Mouse (Mus musculus): ENCODE measurements at regions not wholly inside any gene's neighbourhood (a gene's known extent, or its start where the extent isn't known, plus 50 kb on each side); places are given as distances from the start of the nearest gene placed in this dataset.

- TF ChIP-seq CTCF (IDR thresholded peaks at IDR 0.05; ENCODE audit: borderline replicate concordance, control insufficient read depth, extremely low read depth, insufficient read depth, low read length, poor library complexity) (no peak), POLR2A (IDR thresholded peaks at IDR 0.05; ENCODE audit: control insufficient read depth, extremely low read depth, insufficient read depth, low read length, poor library complexity) (no peak)
- Histone ChIP-seq H3K4me3 (ENCODE audit: control insufficient read depth, insufficient read depth, low read length) (no peak overlapping the region), H3K27me3 (ENCODE audit: control insufficient read depth, insufficient read depth, low read length) (no peaks in the 10 kb centered on the region), H3K4me1 (replicated peaks; ENCODE audit: control insufficient read depth, insufficient read depth, low read length) (peaks cover 13% of the 10 kb centered on the region), H3K27ac (ENCODE audit: control insufficient read depth, insufficient read depth, low read length) (no peak overlapping the region), H3K36me3 (ENCODE audit: control insufficient read depth, insufficient read depth, low read length) (no peaks in the 10 kb centered on the region)
- no peak for DNase-seq
- 91% methylated on average over 14 of the region's 14 CpGs for WGBS
Observed at GRCm38 (mm10) chr17:47194463-47195012, 174.1 kb upstream of the Mrps10 start.

GRCm38 (mm10) chr17:47191416-47191815, 177.3 kb upstream of the Mrps10 start:
- no peak for DNase-seq
- WGBS, result 29% methylated on average over 3 of the region's 3 CpGs
- no peak for TF ChIP-seq CTCF (IDR thresholded peaks at IDR 0.05; ENCODE audit: borderline replicate concordance, control insufficient read depth, extremely low read depth, insufficient read depth, low read length, poor library complexity)
- TF ChIP-seq POLR2A (IDR thresholded peaks at IDR 0.05; ENCODE audit: control insufficient read depth, extremely low read depth, insufficient read depth, low read length, poor library complexity), result no peak

GRCm38 (mm10) chr17:47189770-47190169, 178.9 kb upstream of the Mrps10 start:
- Histone ChIP-seq H3K27ac (ENCODE audit: control insufficient read depth, insufficient read depth, low read length) (no peak overlapping the region), H3K36me3 (ENCODE audit: control insufficient read depth, insufficient read depth, low read length) (no peaks in the 10 kb centered on the region), H3K4me1 (replicated peaks; ENCODE audit: control insufficient read depth, insufficient read depth, low read length) (0 out of 2 replicates have a peak, but pooled peaks cover 3% of the 10 kb centered on the region), H3K4me3 (ENCODE audit: control insufficient read depth, insufficient read depth, low read length) (no peak overlapping the region), H3K27me3 (ENCODE audit: control insufficient read depth, insufficient read depth, low read length) (no peaks in the 10 kb centered on the region)
- TF ChIP-seq POLR2A (IDR thresholded peaks at IDR 0.05; ENCODE audit: control insufficient read depth, extremely low read depth, insufficient read depth, low read length, poor library complexity), result no peak
- no peak for TF ChIP-seq CTCF (IDR thresholded peaks at IDR 0.05; ENCODE audit: borderline replicate concordance, control insufficient read depth, extremely low read depth, insufficient read depth, low read length, poor library complexity)
- DNase-seq, result no peak
- 92% methylated on average over 7 of the region's 7 CpGs for WGBS

More at GRCm38 (mm10) chr17:47191416-47191815, 177.3 kb upstream of the Mrps10 start:
- no peak overlapping the region for H3K4me3 ChIP-seq (ENCODE audit: control insufficient read depth, insufficient read depth, low read length)
- H3K36me3 ChIP-seq (ENCODE audit: control insufficient read depth, insufficient read depth, low read length), result no peaks in the 10 kb centered on the region
- no peak overlapping the region for H3K27ac ChIP-seq (ENCODE audit: control insufficient read depth, insufficient read depth, low read length)
- H3K27me3 ChIP-seq (ENCODE audit: control insufficient read depth, insufficient read depth, low read length), result no peaks in the 10 kb centered on the region
- H3K4me1 ChIP-seq (replicated peaks; ENCODE audit: control insufficient read depth, insufficient read depth, low read length), result 0 out of 2 replicates have a peak, but pooled peaks cover 3% of the 10 kb centered on the region

GRCm38 (mm10) chr17:47184148-47184547, 173.8 kb upstream of the Ubr2 start:
- no peak overlapping the region for H3K4me3 ChIP-seq (ENCODE audit: control insufficient read depth, insufficient read depth, low read length)
- 56% methylated on average over 6 of the region's 6 CpGs for WGBS

GRCm38 (mm10) chr17:47182118-47182517, 171.8 kb upstream of the Ubr2 start:
- Histone ChIP-seq H3K4me1 (replicated peaks; ENCODE audit: control insufficient read depth, insufficient read depth, low read length) (peaks cover 10% of the 10 kb centered on the region), H3K27me3 (ENCODE audit: control insufficient read depth, insufficient read depth, low read length) (no peaks in the 10 kb centered on the region), H3K27ac (ENCODE audit: control insufficient read depth, insufficient read depth, low read length) (no peak overlapping the region), H3K4me3 (ENCODE audit: control insufficient read depth, insufficient read depth, low read length) (no peak overlapping the region), H3K36me3 (ENCODE audit: control insufficient read depth, insufficient read depth, low read length) (no peaks in the 10 kb centered on the region)
- DNase-seq, result no peak
- TF ChIP-seq POLR2A (IDR thresholded peaks at IDR 0.05; ENCODE audit: control insufficient read depth, extremely low read depth, insufficient read depth, low read length, poor library complexity) (no peak), CTCF (IDR thresholded peaks at IDR 0.05; ENCODE audit: borderline replicate concordance, control insufficient read depth, extremely low read depth, insufficient read depth, low read length, poor library complexity) (no peak)
- 86% methylated on average over 6 of the region's 6 CpGs for WGBS

More at GRCm38 (mm10) chr17:47184148-47184547, 173.8 kb upstream of the Ubr2 start:
- no peaks in the 10 kb centered on the region for H3K27me3 ChIP-seq (ENCODE audit: control insufficient read depth, insufficient read depth, low read length)
- H3K27ac ChIP-seq (ENCODE audit: control insufficient read depth, insufficient read depth, low read length), result no peak overlapping the region
- no peaks in the 10 kb centered on the region for H3K36me3 ChIP-seq (ENCODE audit: control insufficient read depth, insufficient read depth, low read length)
- no peaks in the 10 kb centered on the region for H3K4me1 ChIP-seq (replicated peaks; ENCODE audit: control insufficient read depth, insufficient read depth, low read length)
- TF ChIP-seq CTCF (IDR thresholded peaks at IDR 0.05; ENCODE audit: borderline replicate concordance, control insufficient read depth, extremely low read depth, insufficient read depth, low read length, poor library complexity) (no peak), POLR2A (IDR thresholded peaks at IDR 0.05; ENCODE audit: control insufficient read depth, extremely low read depth, insufficient read depth, low read length, poor library complexity) (no peak)
- DNase-seq, result no peak

GRCm38 (mm10) chr17:47179410-47179809, 169.1 kb upstream of the Ubr2 start:
- no peak for DNase-seq
- peaks cover 13% of the 10 kb centered on the region for H3K4me1 ChIP-seq (replicated peaks; ENCODE audit: control insufficient read depth, insufficient read depth, low read length)
- no peaks in the 10 kb centered on the region for H3K36me3 ChIP-seq (ENCODE audit: control insufficient read depth, insufficient read depth, low read length)
- no peak overlapping the region for H3K4me3 ChIP-seq (ENCODE audit: control insufficient read depth, insufficient read depth, low read length)
- no peaks in the 10 kb centered on the region for H3K27me3 ChIP-seq (ENCODE audit: control insufficient read depth, insufficient read depth, low read length)
- no peak overlapping the region for H3K27ac ChIP-seq (ENCODE audit: control insufficient read depth, insufficient read depth, low read length)
- WGBS, result 94% methylated on average over 5 of the region's 5 CpGs
- TF ChIP-seq CTCF (IDR thresholded peaks at IDR 0.05; ENCODE audit: borderline replicate concordance, control insufficient read depth, extremely low read depth, insufficient read depth, low read length, poor library complexity) (no peak), POLR2A (IDR thresholded peaks at IDR 0.05; ENCODE audit: control insufficient read depth, extremely low read depth, insufficient read depth, low read length, poor library complexity) (no peak)

- H3K36me3 ChIP-seq (ENCODE audit: control insufficient read depth, insufficient read depth, low read length), result no peaks in the 10 kb centered on the region
- H3K4me1 ChIP-seq (replicated peaks; ENCODE audit: control insufficient read depth, insufficient read depth, low read length), result peaks cover 13% of the 10 kb centered on the region
- H3K27me3 ChIP-seq (ENCODE audit: control insufficient read depth, insufficient read depth, low read length), result no peaks in the 10 kb centered on the region
- H3K4me3 ChIP-seq (ENCODE audit: control insufficient read depth, insufficient read depth, low read length), result no peak overlapping the region
- 89% methylated on average over 5 of the region's 5 CpGs for WGBS
- DNase-seq, result no peak
- TF ChIP-seq CTCF (IDR thresholded peaks at IDR 0.05; ENCODE audit: borderline replicate concordance, control insufficient read depth, extremely low read depth, insufficient read depth, low read length, poor library complexity), result no peak
- no peak overlapping the region for H3K27ac ChIP-seq (ENCODE audit: control insufficient read depth, insufficient read depth, low read length)
Observed at GRCm38 (mm10) chr17:47178705-47179104, 168.3 kb upstream of the Ubr2 start.

All from thymus, adult 2 months (tissue).